Mouse (Mus musculus): ENCODE measurements at regions not wholly inside any gene's neighbourhood (a gene's known extent, or its start where the extent isn't known, plus 50 kb on each side); places are given as distances from the start of the nearest gene placed in this dataset.

DNA sequence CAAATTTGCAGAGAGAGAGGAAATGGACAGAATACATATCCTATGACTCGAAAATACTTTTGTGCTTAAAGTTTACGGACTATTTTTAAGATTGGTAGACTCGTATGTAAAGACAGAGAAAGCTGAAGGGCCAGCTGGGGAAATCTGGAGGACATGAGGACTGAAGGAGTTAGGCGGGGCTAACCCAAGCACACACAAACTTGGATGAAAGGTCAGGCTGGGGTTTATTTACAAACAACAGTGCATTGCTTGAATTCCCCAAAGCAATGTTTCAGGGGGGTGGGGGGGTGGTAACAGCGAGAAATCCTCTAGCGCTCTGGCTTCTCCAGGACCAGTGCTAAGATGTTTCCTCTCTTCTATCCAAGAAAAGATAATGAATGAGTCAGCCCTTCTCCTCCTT is 68.3 kb downstream of the Ptger2 start:
- no peak for DNase-seq

DNA sequence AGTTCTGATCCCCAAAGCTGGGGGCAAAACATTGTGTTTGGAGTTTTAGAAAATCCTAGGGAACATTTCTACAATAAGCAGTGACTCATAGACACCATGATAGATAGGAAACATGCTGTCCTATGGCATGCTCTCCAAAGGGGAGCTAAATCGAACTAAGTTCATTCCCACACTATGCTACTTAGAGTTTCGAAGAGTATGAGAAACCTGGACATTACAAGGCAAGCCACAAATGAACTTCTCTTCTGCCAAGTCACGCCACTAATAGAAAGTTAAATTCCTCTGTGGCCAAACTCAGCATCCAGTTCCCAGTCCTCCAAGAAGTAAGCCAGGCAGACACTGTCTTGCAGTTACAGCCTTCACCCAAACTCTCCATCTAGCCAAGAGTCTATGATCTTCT is 73.7 kb downstream of the Ptger2 start:
- DNase-seq: no peak

DNA sequence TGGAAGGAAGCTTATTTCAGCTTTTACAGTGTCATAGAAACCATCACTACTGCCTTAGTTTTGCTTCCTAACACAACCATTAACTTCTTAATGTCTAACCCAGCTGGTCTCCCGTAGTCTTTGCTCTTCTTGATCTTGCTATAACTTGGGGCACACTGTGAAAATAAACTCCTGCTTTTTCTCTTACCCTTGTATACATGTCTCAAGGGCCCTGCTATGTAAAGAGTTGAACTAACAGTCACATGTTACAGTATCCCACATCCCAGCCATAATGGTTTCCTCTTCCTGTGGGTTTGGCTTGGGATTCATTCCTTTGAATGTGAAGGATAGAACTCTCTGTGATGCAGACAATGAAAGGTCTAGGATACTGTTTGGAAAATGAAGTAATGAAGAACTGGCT is 76.5 kb downstream of the Ptger2 start:
- no peak for DNase-seq

- no peak for DNase-seq
Observed at GRCm38 (mm10) chr14:45069598-45070212, 81.7 kb downstream of the Ptger2 start.

- peak; percentile 22 for DNase-seq
Observed at GRCm38 (mm10) chr14:45074902-45075488, 87.0 kb downstream of the Ptger2 start.

DNA sequence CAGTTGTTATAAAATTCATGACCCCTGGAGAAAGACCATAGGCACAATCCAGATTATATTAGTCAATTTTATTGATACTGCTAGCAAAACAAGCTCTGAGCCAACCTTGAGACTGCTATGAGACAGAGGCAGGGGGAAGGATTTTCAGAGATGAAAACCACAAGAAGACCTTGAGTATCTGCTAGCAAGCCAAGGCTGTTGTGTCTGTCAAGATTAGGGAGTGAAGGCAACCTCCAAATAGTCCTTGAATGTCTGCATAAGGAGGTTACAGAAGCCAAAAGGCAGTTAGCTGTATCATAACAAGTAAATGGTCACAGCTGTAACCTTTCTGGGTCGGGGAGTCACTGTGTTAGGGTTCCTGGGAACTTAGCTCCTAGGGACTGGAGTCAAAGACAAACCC is 89.2 kb downstream of the Ptger2 start:
- DNase-seq: no peak

DNA sequence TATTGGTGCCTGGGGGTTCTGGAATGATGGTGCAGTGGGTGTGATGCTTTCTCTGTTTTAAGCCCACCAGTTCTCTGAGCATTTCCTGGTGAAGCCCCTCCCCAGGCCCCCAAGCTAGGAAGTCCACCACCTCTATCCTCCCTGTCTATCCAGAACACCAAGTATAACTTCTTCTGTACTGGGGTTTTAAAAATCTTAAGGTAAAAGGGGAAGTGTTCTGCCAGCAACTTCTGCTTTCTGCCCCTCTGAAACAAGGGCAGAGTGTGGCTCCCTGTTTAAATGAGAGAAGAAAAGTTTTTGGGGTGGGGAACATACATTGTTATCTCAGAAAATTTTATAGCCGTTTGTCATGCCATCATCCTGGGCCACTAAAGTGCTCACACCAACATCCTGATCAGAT is 91.8 kb downstream of the Ptger2 start:
- DNase-seq: no peak

GRCm38 (mm10) chr14:45080231-45080630 is 92.2 kb downstream of the Ptger2 start:
- DNase-seq: no peak

GRCm38 (mm10) chr14:45083058-45083457 is 95.1 kb downstream of the Ptger2 start:
- no peak for DNase-seq

All from kidney, adult 9 months (tissue).